Mouse (Mus musculus): Measurements from ENCODE around the gene Glyctk.

DNA sequence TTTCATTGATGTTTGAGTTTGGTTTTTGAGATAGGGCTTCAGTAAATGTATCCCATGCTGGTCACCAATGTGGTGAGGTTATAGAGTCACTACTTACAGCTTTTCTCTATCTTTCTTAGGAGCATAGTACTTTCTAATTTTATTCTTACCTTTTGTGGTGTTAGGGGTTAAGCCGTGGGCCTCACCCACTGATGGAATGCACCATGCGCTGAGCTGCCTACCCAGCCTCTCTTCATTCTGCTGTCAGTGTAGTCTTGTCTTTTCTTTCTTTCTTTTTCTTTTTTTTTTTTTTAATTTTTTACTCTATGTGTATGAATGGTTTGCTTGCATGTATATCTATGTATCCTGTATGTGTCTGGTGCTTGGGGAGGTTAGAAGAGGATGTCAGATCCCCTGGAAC, 21.5 kb upstream of the Glyctk start:
- TF ChIP-seq CTCF (IDR thresholded peaks at IDR 0.05; ENCODE audit: control insufficient read depth, insufficient read depth, insufficient replicate concordance, low read depth, low read length) (no peak), POLR2A (IDR thresholded peaks at IDR 0.05; ENCODE audit: control insufficient read depth, low read depth, low read length) (no peak)
